Mouse (Mus musculus): ENCODE results near the gene Atp1a4.

Atp1a4 gene

GRCm38 (mm10) chr1:172258314-172258713 is at the start of gene Atp1a4:
Gene Atp1a4, minus strand, starts transcription at chr1:172258414.
- DNase-seq (ENCODE audit: low read depth, low spot score): no peak
- no peaks in the 10 kb centered on the region for H3K27me3 ChIP-seq (ENCODE audit: control insufficient read depth, insufficient read depth, low read length, poor library complexity, severe bottlenecking)
- no peaks in the 10 kb centered on the region for H3K36me3 ChIP-seq (ENCODE audit: control insufficient read depth, insufficient read depth, low read length, poor library complexity, severe bottlenecking)

GRCm38 (mm10) chr1:172307936-172308335 is 49.7 kb upstream of the Atp1a4 start:
- Histone ChIP-seq H3K36me3 (ENCODE audit: control insufficient read depth, insufficient read depth, low read length, poor library complexity, severe bottlenecking) (no peaks in the 10 kb centered on the region), H3K27me3 (ENCODE audit: control insufficient read depth, insufficient read depth, low read length, poor library complexity, severe bottlenecking) (no peaks in the 10 kb centered on the region; the same call in 1 of the 2 replicates)
- no peak for DNase-seq (ENCODE audit: low read depth, low spot score)

DNA sequence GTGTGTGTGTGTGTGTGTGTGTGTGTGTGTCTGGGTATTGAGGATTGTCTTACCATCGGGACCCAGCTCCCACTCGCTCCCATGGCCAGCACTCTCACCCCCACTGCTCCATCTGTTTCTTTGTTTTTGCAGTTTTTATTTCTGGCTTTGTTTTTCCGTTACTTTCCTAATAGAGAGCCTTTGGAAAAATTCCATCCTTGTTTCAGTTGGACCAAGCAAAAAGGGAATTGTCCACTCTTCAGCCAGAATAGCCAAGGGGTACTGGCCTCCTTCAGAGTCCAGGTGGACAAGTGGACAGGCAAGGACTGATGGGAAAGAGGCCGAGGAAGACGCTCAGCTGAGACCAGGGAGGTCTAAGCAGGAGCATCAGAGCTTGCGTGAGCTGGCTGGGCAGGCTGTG is 48.7 kb upstream of the Atp1a4 start:
- Histone ChIP-seq H3K36me3 (ENCODE audit: control insufficient read depth, insufficient read depth, low read length, poor library complexity, severe bottlenecking) (no peaks in the 10 kb centered on the region), H3K27me3 (ENCODE audit: control insufficient read depth, insufficient read depth, low read length, poor library complexity, severe bottlenecking) (no peaks in the 10 kb centered on the region; the same call in 1 of the 2 replicates)
- DNase-seq (ENCODE audit: low read depth, low spot score): no peak

- DNase-seq (ENCODE audit: low read depth, low spot score): peak; percentile 21
- Histone ChIP-seq H3K36me3 (ENCODE audit: control insufficient read depth, insufficient read depth, low read length, poor library complexity, severe bottlenecking) (no peaks in the 10 kb centered on the region), H3K27me3 (ENCODE audit: control insufficient read depth, insufficient read depth, low read length, poor library complexity, severe bottlenecking) (no peaks in the 10 kb centered on the region; the same call in 1 of the 2 replicates)
These were observed 48.0 kb upstream of the Atp1a4 start for GRCm38 (mm10) chr1:172306196-172306595.

DNA sequence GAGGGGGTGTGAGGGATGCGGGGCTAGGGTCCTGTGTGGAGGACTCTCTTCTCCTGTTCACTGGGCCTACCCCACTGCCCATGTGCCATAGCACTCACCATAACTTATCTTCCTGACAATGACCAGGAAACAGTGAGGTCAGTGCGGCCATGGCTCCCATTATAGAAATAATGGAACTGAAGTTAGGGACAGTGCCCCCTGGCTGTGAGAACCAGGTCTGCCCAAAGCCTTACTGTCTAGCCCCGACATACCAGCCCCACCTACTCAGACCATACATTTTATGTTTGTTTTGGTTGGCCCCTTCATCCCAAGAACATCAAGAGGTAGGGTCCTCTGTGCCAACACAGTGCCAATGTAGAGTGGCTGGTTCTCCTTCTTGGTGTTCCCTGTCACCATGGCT is 47.4 kb upstream of the Atp1a4 start:
- Histone ChIP-seq H3K27me3 (ENCODE audit: control insufficient read depth, insufficient read depth, low read length, poor library complexity, severe bottlenecking) (no peaks in the 10 kb centered on the region; the same call in 1 of the 2 replicates), H3K36me3 (ENCODE audit: control insufficient read depth, insufficient read depth, low read length, poor library complexity, severe bottlenecking) (no peaks in the 10 kb centered on the region)
- peak; percentile 36 for DNase-seq (ENCODE audit: low read depth, low spot score)

GRCm38 (mm10) chr1:172305153-172305552 is 46.9 kb upstream of the Atp1a4 start:
- no peak for DNase-seq (ENCODE audit: low read depth, low spot score)
- H3K36me3 ChIP-seq (ENCODE audit: control insufficient read depth, insufficient read depth, low read length, poor library complexity, severe bottlenecking): no peaks in the 10 kb centered on the region
- H3K27me3 ChIP-seq (ENCODE audit: control insufficient read depth, insufficient read depth, low read length, poor library complexity, severe bottlenecking): no peaks in the 10 kb centered on the region; the same call in 1 of the 2 replicates

- Histone ChIP-seq H3K27me3 (ENCODE audit: control insufficient read depth, insufficient read depth, low read length, poor library complexity, severe bottlenecking) (no peaks in the 10 kb centered on the region; the same call in 1 of the 2 replicates), H3K36me3 (ENCODE audit: control insufficient read depth, insufficient read depth, low read length, poor library complexity, severe bottlenecking) (no peaks in the 10 kb centered on the region)
- DNase-seq (ENCODE audit: low read depth, low spot score): no peak
These were observed 46.2 kb upstream of the Atp1a4 start for GRCm38 (mm10) chr1:172304443-172304842.

DNA sequence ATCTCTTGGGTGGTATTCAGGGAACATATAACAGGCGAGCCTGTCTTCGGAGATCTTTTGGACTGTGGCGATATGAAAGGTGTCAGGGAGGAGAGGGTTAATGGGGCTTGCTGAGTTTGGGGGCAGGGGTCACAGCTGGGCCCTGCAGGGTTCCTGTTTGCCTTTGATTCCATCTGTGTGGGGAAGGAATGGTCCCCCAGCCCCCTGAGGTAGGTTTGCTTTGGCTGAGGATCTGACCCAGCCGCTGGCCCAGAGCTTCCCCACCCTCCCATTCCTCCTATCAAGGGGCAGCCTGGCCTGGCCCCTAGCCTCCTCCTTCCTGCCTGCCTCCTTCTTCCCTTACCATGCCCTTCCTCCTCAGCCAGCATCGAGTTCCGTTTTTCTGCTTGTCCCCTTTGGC is 44.6 kb upstream of the Atp1a4 start:
- no peaks in the 10 kb centered on the region for H3K36me3 ChIP-seq (ENCODE audit: control insufficient read depth, insufficient read depth, low read length, poor library complexity, severe bottlenecking)
- DNase-seq (ENCODE audit: low read depth, low spot score): no peak

DNA sequence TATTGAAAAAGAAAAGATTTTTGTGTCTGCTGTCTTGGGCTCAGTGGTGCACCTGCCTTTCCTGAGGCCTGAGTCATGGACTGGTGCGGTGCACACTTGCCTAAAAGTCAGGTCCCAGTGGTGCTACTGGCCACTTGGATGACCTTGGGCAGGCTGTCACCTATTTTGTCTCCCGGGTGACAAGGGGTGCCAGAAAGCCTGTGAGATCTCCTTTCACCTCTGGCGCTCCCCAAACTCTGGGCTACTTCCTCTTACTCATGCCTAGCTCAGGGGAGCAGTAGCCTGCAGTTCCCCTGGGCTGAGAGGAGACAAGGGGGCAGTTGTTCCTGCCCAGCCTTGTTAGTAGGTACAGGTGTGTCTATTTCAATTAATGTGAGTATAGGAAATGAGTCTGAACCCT is 44.1 kb upstream of the Atp1a4 start:
- no peaks in the 10 kb centered on the region for H3K36me3 ChIP-seq (ENCODE audit: control insufficient read depth, insufficient read depth, low read length, poor library complexity, severe bottlenecking)
- no peaks in the 10 kb centered on the region; the same call in 1 of the 2 replicates for H3K27me3 ChIP-seq (ENCODE audit: control insufficient read depth, insufficient read depth, low read length, poor library complexity, severe bottlenecking)
- no peak for DNase-seq (ENCODE audit: low read depth, low spot score)

More for the DNA sequence above, 44.6 kb upstream of the Atp1a4 start:
- H3K27me3 ChIP-seq (ENCODE audit: control insufficient read depth, insufficient read depth, low read length, poor library complexity, severe bottlenecking): no peaks in the 10 kb centered on the region; the same call in 1 of the 2 replicates

DNA sequence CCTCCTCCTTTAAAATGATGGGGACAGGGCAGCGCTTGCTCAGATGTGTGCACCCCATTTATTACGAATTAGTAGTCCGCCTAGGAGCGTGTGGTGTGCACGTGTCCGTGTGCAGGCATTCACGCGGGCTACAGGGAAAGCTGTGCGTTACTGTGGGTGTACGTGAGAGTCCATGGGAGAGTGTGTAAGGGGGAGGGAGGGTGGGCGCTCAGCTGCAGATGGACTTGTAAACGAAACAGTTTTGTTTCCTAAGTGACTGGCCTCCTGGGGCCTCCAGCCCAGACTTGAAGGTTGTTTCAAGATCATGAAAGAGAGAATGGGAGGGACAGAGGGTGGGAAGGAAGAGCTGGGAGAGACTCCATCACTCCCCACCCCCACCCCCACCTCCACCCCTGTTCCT is 43.0 kb upstream of the Atp1a4 start:
- H3K27me3 ChIP-seq (ENCODE audit: control insufficient read depth, insufficient read depth, low read length, poor library complexity, severe bottlenecking): no peaks in the 10 kb centered on the region; the same call in 1 of the 2 replicates
- DNase-seq (ENCODE audit: low read depth, low spot score): no peak
- H3K36me3 ChIP-seq (ENCODE audit: control insufficient read depth, insufficient read depth, low read length, poor library complexity, severe bottlenecking): no peaks in the 10 kb centered on the region

DNA sequence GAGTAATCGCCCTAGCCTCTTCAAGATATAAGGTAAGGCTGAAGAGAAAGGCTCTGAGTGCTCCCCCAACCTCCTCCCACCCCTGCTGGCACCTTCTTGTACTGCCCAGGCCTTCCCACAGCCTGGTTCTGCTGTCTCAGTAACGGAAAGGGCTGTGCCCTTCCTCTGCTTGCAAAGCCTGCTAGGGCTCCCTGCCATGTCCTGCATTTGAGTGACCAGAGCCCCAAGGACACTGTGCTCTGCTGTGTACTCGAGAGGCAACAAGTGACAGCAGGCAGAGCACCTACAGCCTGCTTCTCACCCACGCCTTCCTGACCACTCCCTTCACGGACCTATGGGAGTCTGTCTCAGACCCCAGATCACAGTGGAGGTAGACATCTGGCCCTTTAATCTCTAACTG is 42.0 kb upstream of the Atp1a4 start:
- no peaks in the 10 kb centered on the region for H3K36me3 ChIP-seq (ENCODE audit: control insufficient read depth, insufficient read depth, low read length, poor library complexity, severe bottlenecking)
- no peak for DNase-seq (ENCODE audit: low read depth, low spot score)
- H3K27me3 ChIP-seq (ENCODE audit: control insufficient read depth, insufficient read depth, low read length, poor library complexity, severe bottlenecking): no peaks in the 10 kb centered on the region; the same call in 1 of the 2 replicates

GRCm38 (mm10) chr1:172299528-172299927 is 41.3 kb upstream of the Atp1a4 start:
- Histone ChIP-seq H3K36me3 (ENCODE audit: control insufficient read depth, insufficient read depth, low read length, poor library complexity, severe bottlenecking) (no peaks in the 10 kb centered on the region), H3K27me3 (ENCODE audit: control insufficient read depth, insufficient read depth, low read length, poor library complexity, severe bottlenecking) (no peaks in the 10 kb centered on the region; the same call in 1 of the 2 replicates)
- DNase-seq (ENCODE audit: low read depth, low spot score): no peak

DNA sequence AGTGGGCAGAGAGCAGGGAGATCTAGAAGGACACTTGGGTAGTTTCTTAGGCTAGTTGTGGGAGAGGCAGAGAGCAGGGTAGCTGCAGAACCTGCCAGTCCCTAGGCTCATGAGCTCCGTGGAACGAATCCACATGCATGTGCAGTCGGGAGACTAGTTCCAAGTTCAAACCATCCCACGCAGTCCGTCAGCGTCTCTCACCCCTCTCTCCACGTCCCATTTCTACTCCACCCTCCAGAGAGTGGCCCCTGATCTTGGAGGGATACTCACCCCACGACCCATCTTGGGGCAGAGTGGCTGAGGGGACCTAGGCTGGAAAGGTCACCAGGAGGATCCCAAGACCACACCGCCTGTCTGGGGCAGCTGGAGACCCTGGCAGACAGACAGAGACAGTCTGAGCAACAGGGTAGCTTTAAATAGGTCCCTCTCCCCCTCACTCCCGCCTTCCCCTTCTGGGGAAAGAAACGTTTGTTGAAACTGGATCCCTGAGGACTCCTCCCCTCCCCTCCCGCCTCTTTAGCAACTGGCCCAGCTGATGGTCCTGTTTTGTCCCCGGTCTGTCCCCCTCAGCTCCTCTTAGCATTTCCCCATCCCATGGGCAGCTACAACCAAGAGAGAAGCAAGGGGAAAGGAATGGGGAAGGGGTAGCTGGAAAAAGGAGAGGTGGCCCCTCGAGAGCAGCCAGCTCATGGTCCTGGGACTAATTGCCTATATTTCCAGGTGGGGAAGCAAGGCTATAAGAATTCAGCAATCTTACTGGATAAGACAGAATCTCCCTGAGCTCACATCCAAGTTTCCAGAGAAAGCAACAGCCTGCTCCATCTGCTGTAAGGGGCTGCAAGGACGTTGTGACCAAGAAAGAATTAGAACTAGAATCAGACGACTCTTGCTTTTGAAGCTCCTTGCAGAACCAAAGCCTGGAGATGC is 39.7 kb upstream of the Atp1a4 start, which contains the start of gene Atp1a2:
Gene Atp1a2, minus strand, starts transcription at position 454 of the 927 bp plus-strand sequence.
- Histone ChIP-seq H3K36me3 (ENCODE audit: control insufficient read depth, insufficient read depth, low read length, poor library complexity, severe bottlenecking) (no peaks in the 10 kb centered on the region), H3K27me3 (ENCODE audit: control insufficient read depth, insufficient read depth, low read length, poor library complexity, severe bottlenecking) (no peaks in the 10 kb centered on the region)
- no peak for DNase-seq (ENCODE audit: low read depth, low spot score)

DNA sequence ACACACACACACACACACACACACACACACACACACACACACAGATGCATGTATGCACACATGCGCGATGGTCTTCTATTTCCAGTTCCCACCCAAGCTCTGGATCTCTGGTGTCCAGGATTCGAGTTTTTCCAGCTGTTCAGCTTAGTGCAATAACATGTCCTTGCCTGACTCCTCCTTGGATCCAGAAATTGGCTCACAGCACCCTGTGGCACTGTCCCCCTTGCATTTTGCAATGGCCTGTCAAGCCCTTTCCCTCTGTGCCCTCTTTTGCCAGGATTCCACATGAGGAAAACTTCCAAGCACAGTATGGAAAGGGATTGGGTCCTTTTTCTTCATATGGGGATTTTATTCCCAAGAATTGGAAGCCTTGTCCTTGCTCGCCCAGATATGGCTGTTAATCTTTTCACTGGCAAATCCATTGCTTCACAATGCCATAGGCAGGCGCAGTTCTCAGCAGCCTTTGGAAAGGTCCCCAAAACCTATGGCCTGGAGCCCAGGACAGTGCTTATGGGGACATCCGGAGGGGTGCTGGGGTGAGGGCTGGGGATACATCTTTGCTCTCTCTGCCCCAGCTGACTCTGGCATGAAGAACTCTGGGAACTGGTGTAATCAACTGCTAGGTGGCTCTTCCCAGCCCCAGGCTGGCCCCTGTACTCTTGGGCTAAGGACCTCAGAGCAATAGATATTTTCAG is 38.7 kb upstream of the Atp1a4 start:
- no peak for DNase-seq (ENCODE audit: low read depth, low spot score)
- H3K27me3 ChIP-seq (ENCODE audit: control insufficient read depth, insufficient read depth, low read length, poor library complexity, severe bottlenecking): no peaks in the 10 kb centered on the region
- no peaks in the 10 kb centered on the region for H3K36me3 ChIP-seq (ENCODE audit: control insufficient read depth, insufficient read depth, low read length, poor library complexity, severe bottlenecking)

DNA sequence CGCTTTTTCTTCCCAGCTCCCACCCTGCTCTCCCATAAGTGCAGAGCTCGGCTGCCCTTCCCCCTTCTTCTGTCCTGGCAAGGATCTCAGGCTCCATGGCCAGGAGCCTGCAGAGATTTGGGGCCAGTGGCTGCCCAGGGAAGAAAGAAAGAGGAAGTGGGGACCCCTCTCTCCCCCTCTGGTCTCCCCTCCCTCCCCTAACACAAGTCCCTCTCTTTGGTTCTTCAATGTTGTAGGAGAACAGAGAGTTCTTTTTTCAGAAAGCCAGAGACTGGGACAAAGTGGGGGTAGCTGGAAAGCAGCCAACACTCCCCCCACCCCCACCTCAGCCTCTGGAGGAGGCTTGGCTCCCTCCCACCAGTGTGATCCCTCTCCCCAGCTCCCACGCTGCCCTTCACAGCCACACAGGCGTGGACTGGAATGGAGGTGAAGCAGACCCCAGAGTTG is 37.6 kb upstream of the Atp1a4 start:
- DNase-seq (ENCODE audit: low read depth, low spot score): no peak
- no peaks in the 10 kb centered on the region for H3K36me3 ChIP-seq (ENCODE audit: control insufficient read depth, insufficient read depth, low read length, poor library complexity, severe bottlenecking)

More for the DNA sequence above, 37.6 kb upstream of the Atp1a4 start:
- H3K27me3 ChIP-seq (ENCODE audit: control insufficient read depth, insufficient read depth, low read length, poor library complexity, severe bottlenecking): no peaks in the 10 kb centered on the region

Data from splenic B cell, adult 2 months (primary cell).